1 mouse cellular context compared by ENCODE assay signal in genomic region chr11:50224671-50225530, GRCm38 (mm10).
TF ChIP-seq lines count a peak whose summit lies in the region.

No protein-coding gene starts in this region.

TF ChIP-seq in C2C12, 6 proteins besides CTCF, POLR2A, EP300 and RAD21 (continued from another document):
- TF ChIP-seq USF1 (IDR thresholded peaks at IDR 0.05; ENCODE audit: low read depth) (no peak), MYOD1 (IDR thresholded peaks at IDR 0.05; ENCODE audit: control insufficient read depth, insufficient read length, low read depth) (no peak), MAX (IDR thresholded peaks at IDR 0.05) (no peak), FOSL1 (IDR thresholded peaks at IDR 0.05; ENCODE audit: insufficient read depth, low read length, poor library complexity, severe bottlenecking) (no peak)
